Mouse (Mus musculus): ENCODE data around the gene Ncmap. TPM values are rescaled to one million over a fixed set of nuclear protein-coding genes. Genes with fewer than 3 reads are reported as not detected.

The Ncmap gene
- polyA plus RNA-seq (2014; fragmentation: Illumina TruSeq; extraction: RNeasy Lipid Tissue Mini Kit (QIAGEN cat#74804); ENCODE audit: insufficient read depth, low read depth, low replicate concordance), result 2.2 TPM

GRCm38 (mm10) chr4:135397991-135398390 is at the start of gene Ncmap:
Gene Ncmap, minus strand, starts transcription at chr4:135398227.

GRCm38 (mm10) chr4:135433443-135434394 is 35.7 kb upstream of the Ncmap start, which contains the start of gene Rcan3:
Gene Rcan3, minus strand, starts transcription at chr4:135433853.

GRCm38 (mm10) chr4:135353066-135353793 is 44.8 kb downstream of the Ncmap start, which contains the start of gene Srrm1:
Gene Srrm1, minus strand, starts transcription at chr4:135353321.

Other genes starting within 250 kb of the Ncmap start
- 188 TPM for gene Clic4, start 125.4 kb downstream of the Ncmap start, polyA plus RNA-seq (2014; fragmentation: Illumina TruSeq; extraction: RNeasy Lipid Tissue Mini Kit (QIAGEN cat#74804); ENCODE audit: insufficient read depth, low read depth, low replicate concordance)
- gene Srrm1, start 44.9 kb downstream of the Ncmap start, polyA plus RNA-seq (2014; fragmentation: Illumina TruSeq; extraction: RNeasy Lipid Tissue Mini Kit (QIAGEN cat#74804); ENCODE audit: insufficient read depth, low read depth, low replicate concordance), result 27.1 TPM
- gene Rcan3, start 35.6 kb upstream of the Ncmap start, polyA plus RNA-seq (2014; fragmentation: Illumina TruSeq; extraction: RNeasy Lipid Tissue Mini Kit (QIAGEN cat#74804); ENCODE audit: insufficient read depth, low read depth, low replicate concordance), result 6.5 TPM
- 0.81 TPM for gene Stpg1, start 96.6 kb upstream of the Ncmap start, polyA plus RNA-seq (2014; fragmentation: Illumina TruSeq; extraction: RNeasy Lipid Tissue Mini Kit (QIAGEN cat#74804); ENCODE audit: insufficient read depth, low read depth, low replicate concordance)
- 19.9 TPM for gene Nipal3, start 96.8 kb upstream of the Ncmap start, polyA plus RNA-seq (2014; fragmentation: Illumina TruSeq; extraction: RNeasy Lipid Tissue Mini Kit (QIAGEN cat#74804); ENCODE audit: insufficient read depth, low read depth, low replicate concordance)
- gene Grhl3, start 175.4 kb upstream of the Ncmap start, polyA plus RNA-seq (2014; fragmentation: Illumina TruSeq; extraction: RNeasy Lipid Tissue Mini Kit (QIAGEN cat#74804); ENCODE audit: insufficient read depth, low read depth, low replicate concordance), result 0.08 TPM

Measured in lung, adult 10 weeks (tissue).